Mouse (Mus musculus) embryo, embryonic 9.5 days (tissue): Measurements from ENCODE around the gene Mmp23.

Experiments
- DNase-seq: peaks from one replicate; pipeline ENCODE4 v3.0.0-alpha.2; 2017; ENCODE audit errors: extremely low spot score

Gene Mmp23

GRCm38 (mm10) chr4:155601091-155601996 lies 51.8 kb downstream of the Mmp23 start, which contains the start of gene Slc35e2:
TSS of gene Slc35e2 (plus strand) at chr4:155601416.
- DNase-seq, result peak; percentile 98
